Mouse (Mus musculus) monocyte, adult 5-6 weeks (primary cell): ENCODE results near the gene Ddx59. TPM values are rescaled to one million over a fixed set of nuclear protein-coding genes. Genes with fewer than 3 reads are reported as not detected.

ENCODE experiments used
- ATAC-seq: fragments of 153-309, 156-312 bp; replicated peaks from 2 replicates; pipeline ENCODE4 v1.8.0; 2017; ENCODE audit warnings: mild to moderate bottlenecking; ENCODE audit not compliant: low TSS enrichment, insufficient number of reproducible peaks, severe bottlenecking, poor library complexity, low FRiP score
- total RNA-seq: library from RNA; stranded (forward); fragments of 200-1000, 200-491, 200-594 nt; gene quantifications from 3 replicates; pipeline ENCODE4 v1.2.3, GENCODE M21; 2017

Gene Ddx59
- 12.1 to 24.9 TPM (median 14.9 TPM) in 3 replicates for total RNA-seq

- ATAC-seq = peak; percentile 85
Observed at GRCm38 (mm10) chr1:136414798-136415755, at the start of gene Ddx59. Gene Ddx59 (plus strand): TSS chr1:136415271.

DNA sequence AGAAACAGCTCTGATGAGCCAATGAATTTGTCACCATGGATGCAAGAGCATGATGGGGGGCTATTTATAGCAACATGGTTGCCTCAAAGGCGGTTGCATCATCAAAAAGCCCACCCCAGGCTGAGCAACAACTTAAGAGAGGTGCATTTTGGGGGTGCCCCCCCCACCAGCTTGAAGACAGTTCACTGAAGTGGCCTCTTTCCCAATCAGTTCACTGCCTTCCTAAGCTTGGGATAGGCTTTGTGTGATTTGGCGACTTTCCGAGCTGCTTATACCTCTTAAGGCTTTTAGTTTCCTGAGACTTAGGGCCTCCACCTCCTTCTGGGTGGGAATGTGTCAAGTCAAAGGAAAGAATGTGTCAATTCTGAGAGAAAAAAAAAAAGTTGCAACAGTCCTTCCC, 49.1 kb upstream of the Ddx59 start:
- ATAC-seq = no peak

DNA sequence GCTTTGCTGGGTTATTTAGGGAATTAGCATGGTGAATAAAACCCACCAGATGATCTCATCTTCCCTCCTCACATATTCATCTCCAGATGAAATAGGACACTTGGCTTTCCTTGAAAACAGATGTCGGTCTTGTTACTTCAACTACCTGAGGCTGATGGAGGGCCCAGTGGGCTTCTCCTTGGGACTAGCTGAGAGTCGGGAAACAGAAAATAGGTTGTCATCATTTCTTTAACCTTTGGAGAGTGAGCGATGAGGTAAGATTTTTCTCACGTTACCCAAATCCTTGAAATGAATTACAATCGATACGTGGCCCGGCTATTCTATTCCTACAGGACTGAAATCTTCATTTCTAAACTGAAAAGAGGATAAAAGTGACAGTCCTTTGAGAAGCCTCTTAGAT, 35.8 kb upstream of the Ddx59 start:
- ATAC-seq = no peak

DNA sequence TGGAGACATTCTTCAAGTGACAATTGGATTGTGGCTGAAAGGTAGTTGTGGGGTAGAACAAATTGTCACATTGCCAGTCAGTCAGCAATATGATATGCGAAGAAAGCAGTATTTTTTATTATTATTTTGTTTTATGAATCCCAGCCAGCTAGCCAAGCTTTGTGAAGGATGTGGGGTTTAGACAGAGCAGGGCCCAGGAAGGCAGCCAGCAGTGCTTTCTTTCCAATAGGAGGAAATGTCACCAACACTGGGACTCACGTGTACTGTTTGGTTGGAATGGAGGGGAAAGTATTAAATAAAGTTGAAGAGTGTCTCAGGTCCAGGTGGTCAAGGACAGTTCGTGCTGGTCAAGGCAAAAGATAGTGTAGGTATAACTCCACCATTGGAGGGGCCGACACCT, 34.9 kb upstream of the Ddx59 start:
- no peak for ATAC-seq

GRCm38 (mm10) chr1:136380606-136381005, 34.5 kb upstream of the Ddx59 start:
- ATAC-seq = no peak

- no peak for ATAC-seq
Observed at GRCm38 (mm10) chr1:136381169-136381568, 33.9 kb upstream of the Ddx59 start.

GRCm38 (mm10) chr1:136381583-136381982, 33.5 kb upstream of the Ddx59 start:
- no peak for ATAC-seq

DNA sequence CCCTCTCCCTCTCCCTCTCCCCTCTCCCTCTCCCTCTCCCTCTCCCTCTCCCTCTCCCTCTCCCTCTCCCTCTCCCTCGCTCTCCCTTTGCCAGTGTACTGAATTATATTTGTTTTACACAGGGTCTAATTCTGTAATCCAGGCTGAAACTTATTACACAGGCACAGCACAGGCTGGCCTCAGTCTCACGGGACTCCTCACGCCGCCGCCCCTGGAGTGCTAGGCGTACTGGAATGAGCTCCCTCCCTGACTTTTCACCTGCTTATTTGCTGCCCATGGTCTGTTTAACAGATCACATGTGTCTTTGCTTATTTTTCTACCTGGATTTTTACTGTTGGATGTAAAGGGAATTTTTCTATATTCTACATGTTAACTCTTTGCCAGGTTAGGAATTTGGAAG, 28.2 kb upstream of the Ddx59 start:
- ATAC-seq = no peak

- no peak for ATAC-seq
Observed at GRCm38 (mm10) chr1:136394506-136394905, 20.6 kb upstream of the Ddx59 start.

DNA sequence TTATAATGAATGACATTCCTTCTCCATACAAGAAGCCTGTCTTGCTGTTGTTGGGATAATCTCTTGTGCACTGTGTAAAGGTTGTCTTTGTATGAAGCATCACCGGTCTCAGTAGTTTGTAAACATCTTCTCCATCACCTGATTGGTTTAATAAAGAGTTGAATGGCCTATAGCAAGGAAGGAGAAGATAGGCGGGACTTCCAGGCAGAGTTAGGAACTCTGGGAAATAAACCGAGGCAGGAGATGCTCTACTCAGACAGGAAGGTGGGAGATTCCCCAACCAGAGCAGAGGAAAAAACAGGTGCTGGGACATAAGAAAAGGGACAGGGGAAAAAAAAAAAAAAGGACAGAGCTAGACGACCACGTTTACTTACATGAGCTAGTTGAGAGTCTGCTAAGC, 20.0 kb upstream of the Ddx59 start:
- ATAC-seq = no peak

- ATAC-seq = no peak
Observed at GRCm38 (mm10) chr1:136401281-136401680, 13.8 kb upstream of the Ddx59 start.

GRCm38 (mm10) chr1:136409631-136410030, 5.4 kb upstream of the Ddx59 start:
- ATAC-seq = no peak

GRCm38 (mm10) chr1:136415756-136416126, 670 bp downstream of the Ddx59 start:
- ATAC-seq = no peak

GRCm38 (mm10) chr1:136418393-136418792, 3.3 kb downstream of the Ddx59 start:
- ATAC-seq = no peak

DNA sequence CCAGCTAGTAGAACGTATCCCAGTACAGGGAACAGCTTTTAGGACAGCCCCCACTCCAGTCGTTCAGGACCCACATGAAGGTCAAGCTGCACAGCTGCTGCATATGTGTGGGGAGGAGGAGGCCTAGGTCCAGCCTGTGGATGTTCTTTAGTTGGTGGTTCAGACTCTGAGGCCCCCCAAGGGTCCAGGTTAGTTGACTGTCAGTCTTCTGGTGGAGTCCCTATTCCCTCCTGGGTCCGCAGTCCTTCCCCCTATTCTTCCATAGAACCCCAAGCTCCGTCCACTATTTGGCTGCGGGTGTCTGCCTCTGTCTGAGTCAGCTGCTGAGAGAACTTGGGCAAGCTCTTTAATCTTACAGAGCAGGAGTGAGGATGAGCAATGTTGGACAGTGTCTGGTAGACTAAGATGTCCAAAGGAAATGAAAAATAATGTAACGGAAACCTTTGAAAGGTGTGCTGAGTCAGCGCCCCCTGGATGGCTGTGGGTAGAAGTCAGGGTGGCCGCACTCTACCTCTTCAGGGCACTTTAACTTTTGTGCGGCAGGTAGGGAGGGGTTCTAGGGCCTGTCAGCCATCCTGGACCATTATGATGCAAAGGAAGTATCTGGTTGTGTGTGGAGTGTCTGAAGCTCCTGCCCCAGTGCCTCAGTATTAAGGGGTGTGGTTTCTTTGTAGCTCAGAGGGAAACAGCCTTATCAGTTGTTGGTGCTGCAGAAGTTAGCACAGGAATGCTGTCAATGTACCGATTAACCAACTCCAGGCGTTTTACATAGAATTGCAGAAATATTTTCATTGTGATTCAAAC, 12.3 kb downstream of the Ddx59 start:
- no peak for ATAC-seq

- ATAC-seq = no peak
Observed at GRCm38 (mm10) chr1:136428981-136429380, 13.9 kb downstream of the Ddx59 start.

DNA sequence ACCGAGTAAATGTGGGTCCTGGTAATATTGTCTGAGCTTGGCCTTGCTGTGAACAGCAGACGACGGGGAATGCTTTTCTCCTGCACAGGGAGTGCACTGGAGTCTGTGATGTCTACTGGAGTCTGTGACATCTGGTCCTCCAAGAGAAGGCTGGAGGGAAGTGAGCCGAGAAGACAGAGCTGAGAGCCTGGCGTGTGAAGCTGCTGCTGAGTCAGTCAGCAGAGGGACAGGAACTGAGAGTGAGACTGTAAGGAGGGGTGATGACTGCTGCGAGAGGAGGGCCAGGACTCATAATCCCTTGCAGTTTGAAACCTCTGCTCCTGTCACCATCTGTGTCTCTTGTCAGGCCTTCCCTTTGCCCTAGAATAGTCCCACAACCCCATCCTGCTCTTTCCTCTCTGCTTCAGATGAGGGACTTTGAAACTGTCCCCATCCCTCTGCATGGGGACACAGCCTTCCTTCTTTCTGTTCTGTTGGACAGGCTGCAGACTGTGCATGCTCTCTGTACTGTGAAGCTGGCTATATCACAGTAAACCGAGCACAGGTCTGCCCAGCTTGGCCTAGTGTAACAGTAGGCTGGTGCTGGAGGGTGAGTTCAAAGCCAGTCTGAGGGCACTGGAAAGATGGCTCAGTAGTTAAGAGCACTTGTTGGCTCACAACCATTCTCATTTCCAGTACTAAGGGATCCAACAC, 15.2 kb downstream of the Ddx59 start:
- ATAC-seq = no peak; the same call in 1 of the 2 replicates

- no peak for ATAC-seq
Observed at GRCm38 (mm10) chr1:136440741-136441140, 25.7 kb downstream of the Ddx59 start.

- ATAC-seq = no peak
Observed at GRCm38 (mm10) chr1:136442809-136443208, 27.7 kb downstream of the Ddx59 start.
